Mouse (Mus musculus): ENCODE measurements at regions not wholly inside any gene's neighbourhood (a gene's known extent, or its start where the extent isn't known, plus 50 kb on each side); places are given as distances from the start of the nearest gene placed in this dataset.

DNA sequence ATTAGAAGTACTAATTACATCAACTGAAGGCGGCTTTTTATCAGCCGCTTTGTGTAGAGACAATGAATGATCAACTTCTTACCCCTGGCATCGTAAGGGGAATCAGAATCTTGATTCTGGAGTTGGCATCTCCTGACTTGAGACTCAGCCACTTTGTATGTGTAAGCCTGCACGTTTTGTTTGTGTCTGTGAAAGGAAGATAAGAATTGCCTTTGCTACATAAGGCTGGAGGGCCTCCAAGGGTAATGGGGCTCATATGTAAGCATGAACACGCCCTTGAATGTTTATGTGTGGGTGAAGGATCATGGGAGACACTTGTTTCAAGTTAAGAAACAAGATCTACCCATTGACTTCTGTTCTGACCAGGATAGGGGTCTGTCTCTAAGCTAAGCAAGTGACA is 652.3 kb downstream of the Dhx35 start:
- no peaks in the 10 kb centered on the region for H3K79me2 ChIP-seq (ENCODE audit: control insufficient read depth, insufficient read depth, low read length)
- H3K9ac ChIP-seq (ENCODE audit: low read depth, low read length): no peak overlapping the region
- H3K27ac ChIP-seq (replicated peaks; ENCODE audit: insufficient read depth, low read depth, low read length): no peak overlapping the region
- no peaks in the 10 kb centered on the region for H3K36me3 ChIP-seq (ENCODE audit: control insufficient read depth, insufficient read depth, low read length)
- H3K27me3 ChIP-seq (ENCODE audit: control insufficient read depth, insufficient read depth, low read length): no peaks in the 10 kb centered on the region
- TF ChIP-seq POLR2A (IDR thresholded peaks at IDR 0.05; ENCODE audit: extremely low read depth, insufficient read depth, low read length): no peak
- no peak for TF ChIP-seq CTCF (IDR thresholded peaks at IDR 0.05; ENCODE audit: low read depth, low read length)
- no peak for DNase-seq (ENCODE audit: extremely low read depth, low read depth, low spot score)
- WGBS: 58% methylated on average over 5 of the region's 5 CpGs
- H3K4me3 ChIP-seq (ENCODE audit: insufficient read depth, low read depth, low read length): no peak overlapping the region
- H3K4me1 ChIP-seq (ENCODE audit: control insufficient read depth, insufficient read depth, low read length): no peaks in the 10 kb centered on the region

DNA sequence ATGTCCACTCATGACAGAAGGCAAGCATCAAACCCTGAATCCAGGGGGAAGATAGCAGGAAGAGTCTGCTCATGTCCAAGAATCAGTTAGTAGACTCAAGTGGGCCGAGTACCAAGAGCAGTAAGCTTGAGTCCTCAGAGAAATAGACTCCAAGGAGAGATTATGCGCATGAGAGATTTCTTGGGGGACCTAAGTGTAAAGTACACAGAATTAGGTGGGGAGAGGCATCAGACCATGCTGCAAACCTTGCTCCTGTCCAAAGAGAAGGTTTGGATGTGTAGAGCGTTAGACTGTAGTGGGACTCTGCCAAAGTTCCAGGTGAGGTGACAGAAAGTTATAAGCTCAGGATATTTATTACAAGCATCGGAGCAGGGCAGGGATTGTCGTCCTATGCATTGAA is 654.4 kb downstream of the Dhx35 start:
- Histone ChIP-seq H3K4me3 (ENCODE audit: insufficient read depth, low read depth, low read length) (no peak overlapping the region), H3K9ac (ENCODE audit: low read depth, low read length) (no peak overlapping the region), H3K4me1 (ENCODE audit: control insufficient read depth, insufficient read depth, low read length) (no peaks in the 10 kb centered on the region), H3K36me3 (ENCODE audit: control insufficient read depth, insufficient read depth, low read length) (no peaks in the 10 kb centered on the region), H3K79me2 (ENCODE audit: control insufficient read depth, insufficient read depth, low read length) (no peaks in the 10 kb centered on the region), H3K27me3 (ENCODE audit: control insufficient read depth, insufficient read depth, low read length) (no peaks in the 10 kb centered on the region), H3K27ac (replicated peaks; ENCODE audit: insufficient read depth, low read depth, low read length) (no peak overlapping the region)
- 83% methylated on average over 5 of the region's 5 CpGs for WGBS
- DNase-seq (ENCODE audit: extremely low read depth, low read depth, low spot score): no peak
- no peak for TF ChIP-seq CTCF (IDR thresholded peaks at IDR 0.05; ENCODE audit: low read depth, low read length)
- no peak for TF ChIP-seq POLR2A (IDR thresholded peaks at IDR 0.05; ENCODE audit: extremely low read depth, insufficient read depth, low read length)

DNA sequence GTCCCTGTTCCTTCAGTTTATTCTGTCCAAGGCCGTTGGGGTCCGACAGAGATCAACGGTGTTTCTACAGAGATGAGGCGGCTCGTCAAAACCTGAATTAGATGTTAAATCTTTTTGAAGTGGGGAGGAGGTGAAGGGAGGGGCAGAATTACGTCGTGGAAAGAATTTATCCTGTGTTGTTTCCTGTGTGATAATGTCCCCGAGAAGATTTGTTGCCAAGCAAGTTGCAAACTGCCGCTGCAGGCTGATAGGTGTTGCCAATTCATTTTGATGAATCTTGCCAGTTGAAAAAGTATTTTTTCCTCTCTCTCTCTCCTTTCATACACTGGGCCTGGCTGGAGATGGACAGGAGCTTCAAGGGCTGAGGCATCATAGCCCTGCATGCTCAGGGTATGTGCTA is 656.8 kb downstream of the Dhx35 start:
- no peaks in the 10 kb centered on the region for H3K36me3 ChIP-seq (ENCODE audit: control insufficient read depth, insufficient read depth, low read length)
- TF ChIP-seq CTCF (IDR thresholded peaks at IDR 0.05; ENCODE audit: low read depth, low read length) (no peak), POLR2A (IDR thresholded peaks at IDR 0.05; ENCODE audit: extremely low read depth, insufficient read depth, low read length) (no peak)
- no peak overlapping the region for H3K4me3 ChIP-seq (ENCODE audit: insufficient read depth, low read depth, low read length)
- H3K4me1 ChIP-seq (ENCODE audit: control insufficient read depth, insufficient read depth, low read length): no peaks in the 10 kb centered on the region
- H3K9ac ChIP-seq (ENCODE audit: low read depth, low read length): no peak overlapping the region
- H3K79me2 ChIP-seq (ENCODE audit: control insufficient read depth, insufficient read depth, low read length): no peaks in the 10 kb centered on the region
- 73% methylated on average over 9 of the region's 9 CpGs for WGBS
- DNase-seq (ENCODE audit: extremely low read depth, low read depth, low spot score): no peak
- H3K27ac ChIP-seq (replicated peaks; ENCODE audit: insufficient read depth, low read depth, low read length): no peak overlapping the region
- no peaks in the 10 kb centered on the region for H3K27me3 ChIP-seq (ENCODE audit: control insufficient read depth, insufficient read depth, low read length)

DNA sequence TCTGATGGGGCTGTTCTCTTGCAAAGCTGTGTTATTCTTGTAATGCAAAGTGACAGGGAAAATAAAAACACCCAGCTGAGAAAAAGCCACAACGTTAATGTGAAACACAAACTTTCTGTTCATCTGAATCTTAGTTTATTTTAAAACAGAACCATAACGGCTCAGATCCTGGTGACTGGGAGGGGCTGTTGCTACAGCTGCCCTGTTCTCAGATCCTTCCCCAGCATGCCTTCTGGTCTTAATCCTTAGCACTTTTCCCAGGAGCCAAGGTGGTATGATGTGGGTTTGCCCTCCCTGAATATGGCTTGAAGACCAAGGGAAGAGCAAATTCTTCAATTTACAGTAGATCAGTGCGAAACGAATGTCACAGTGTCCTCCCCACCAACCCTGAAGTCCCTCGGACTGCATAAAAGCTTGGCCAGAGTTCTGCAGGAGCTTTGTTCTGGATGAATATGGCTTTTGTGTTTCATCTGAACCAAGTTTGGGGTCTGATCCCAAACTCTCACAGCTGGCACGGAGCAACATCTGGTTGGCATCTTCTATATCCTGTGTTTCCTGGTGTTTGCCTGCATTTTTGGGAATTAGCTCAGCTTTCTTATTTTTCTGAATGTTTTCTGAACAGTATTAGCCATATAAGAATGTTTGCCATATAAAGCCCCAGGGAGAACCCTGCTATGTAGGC is 686.9 kb downstream of the Dhx35 start:
- Histone ChIP-seq H3K4me3 (ENCODE audit: insufficient read depth, low read depth, low read length) (no peak overlapping the region), H3K4me1 (ENCODE audit: control insufficient read depth, insufficient read depth, low read length) (no peaks in the 10 kb centered on the region), H3K9ac (ENCODE audit: low read depth, low read length) (no peak overlapping the region), H3K79me2 (ENCODE audit: control insufficient read depth, insufficient read depth, low read length) (no peaks in the 10 kb centered on the region), H3K27ac (replicated peaks; ENCODE audit: insufficient read depth, low read depth, low read length) (no peak overlapping the region), H3K36me3 (ENCODE audit: control insufficient read depth, insufficient read depth, low read length) (no peaks in the 10 kb centered on the region), H3K27me3 (ENCODE audit: control insufficient read depth, insufficient read depth, low read length) (no peaks in the 10 kb centered on the region)
- 80% methylated on average over 6 of the region's 6 CpGs for WGBS
- no peak for DNase-seq (ENCODE audit: extremely low read depth, low read depth, low spot score)
- TF ChIP-seq CTCF (IDR thresholded peaks at IDR 0.05; ENCODE audit: low read depth, low read length) (no peak), POLR2A (IDR thresholded peaks at IDR 0.05; ENCODE audit: extremely low read depth, insufficient read depth, low read length) (no peak)

- no peak for DNase-seq (ENCODE audit: extremely low read depth, low read depth, low spot score)
- Histone ChIP-seq H3K79me2 (ENCODE audit: control insufficient read depth, insufficient read depth, low read length) (no peaks in the 10 kb centered on the region), H3K27me3 (ENCODE audit: control insufficient read depth, insufficient read depth, low read length) (no peaks in the 10 kb centered on the region), H3K27ac (replicated peaks; ENCODE audit: insufficient read depth, low read depth, low read length) (no peak overlapping the region), H3K4me1 (ENCODE audit: control insufficient read depth, insufficient read depth, low read length) (no peaks in the 10 kb centered on the region), H3K36me3 (ENCODE audit: control insufficient read depth, insufficient read depth, low read length) (no peaks in the 10 kb centered on the region), H3K4me3 (ENCODE audit: insufficient read depth, low read depth, low read length) (no peak overlapping the region), H3K9ac (ENCODE audit: low read depth, low read length) (no peak overlapping the region)
- 75% methylated on average over 3 of the region's 3 CpGs for WGBS
- TF ChIP-seq CTCF (IDR thresholded peaks at IDR 0.05; ENCODE audit: low read depth, low read length) (no peak), POLR2A (IDR thresholded peaks at IDR 0.05; ENCODE audit: extremely low read depth, insufficient read depth, low read length) (no peak)
Measured at GRCm38 (mm10) chr2:159491090-159491489, 696.5 kb downstream of the Dhx35 start.

- Histone ChIP-seq H3K4me3 (ENCODE audit: insufficient read depth, low read depth, low read length) (no peak overlapping the region), H3K9ac (ENCODE audit: low read depth, low read length) (no peak overlapping the region), H3K4me1 (ENCODE audit: control insufficient read depth, insufficient read depth, low read length) (no peaks in the 10 kb centered on the region), H3K79me2 (ENCODE audit: control insufficient read depth, insufficient read depth, low read length) (no peaks in the 10 kb centered on the region), H3K27ac (replicated peaks; ENCODE audit: insufficient read depth, low read depth, low read length) (no peak overlapping the region), H3K27me3 (ENCODE audit: control insufficient read depth, insufficient read depth, low read length) (no peaks in the 10 kb centered on the region), H3K36me3 (ENCODE audit: control insufficient read depth, insufficient read depth, low read length) (no peaks in the 10 kb centered on the region)
- 60% methylated on average over 2 of the region's 2 CpGs for WGBS
- no peak for DNase-seq (ENCODE audit: extremely low read depth, low read depth, low spot score)
- TF ChIP-seq POLR2A (IDR thresholded peaks at IDR 0.05; ENCODE audit: extremely low read depth, insufficient read depth, low read length) (no peak), CTCF (IDR thresholded peaks at IDR 0.05; ENCODE audit: low read depth, low read length) (no peak)
Measured at GRCm38 (mm10) chr2:159498691-159499090, 704.1 kb downstream of the Dhx35 start.
